Mouse (Mus musculus) liver, embryonic 13.5 days (tissue): ENCODE measurements at regions not wholly inside any gene's neighbourhood (a gene's known extent, or its start where the extent isn't known, plus 50 kb on each side); places are given as distances from the start of the nearest gene placed in this dataset.

Experiments
- ATAC-seq: fragments of 200-750 bp; cut with Nextera tagmentation; 2 replicates; pipeline ENCODE4 v1.8.0; 2017; ENCODE audit warnings: low read depth, mild to moderate bottlenecking, moderate number of reproducible peaks, moderate library complexity
- DNase-seq: peaks from one replicate; pipeline ENCODE4 v3.0.0; 2022
- H3K27ac ChIP-seq: fragments of 300-500 bp; sonication (generic); 2 replicates; pipeline ENCODE4 v1.5.1; 2015; ENCODE audit warnings: moderate library complexity, mild to moderate bottlenecking, inconsistent platforms
- H3K27me3 ChIP-seq: fragments of 300-500 bp; sonication (generic); 2 replicates; pipeline ENCODE4 v1.6.1; 2015; ENCODE audit warnings: mild to moderate bottlenecking, inconsistent platforms
- H3K36me3 ChIP-seq: fragments of 300-500 bp; sonication (generic); 2 replicates; pipeline ENCODE4 v1.6.1; 2015; ENCODE audit warnings: mild to moderate bottlenecking, inconsistent platforms
- H3K4me1 ChIP-seq: fragments of 300-500 bp; sonication (generic); replicated peaks from 2 replicates; pipeline ENCODE4 v1.6.1; 2015; ENCODE audit warnings: inconsistent platforms
- H3K4me2 ChIP-seq: fragments of 300-500 bp; sonication (generic); 2 replicates; pipeline ENCODE4 v1.6.1; 2015; ENCODE audit warnings: inconsistent platforms, mild to moderate bottlenecking, moderate library complexity
- H3K4me3 ChIP-seq: fragments of 300-500 bp; sonication (generic); replicated peaks from 2 replicates; pipeline ENCODE4 v1.5.1; 2015; ENCODE audit warnings: mild to moderate bottlenecking, inconsistent platforms
- H3K9ac ChIP-seq: fragments of 300-500 bp; sonication (generic); 2 replicates; pipeline ENCODE4 v1.6.1; 2015; ENCODE audit warnings: mild to moderate bottlenecking, inconsistent platforms
- H3K9me3 ChIP-seq: fragments of 300-500 bp; sonication (generic); replicated peaks from 2 replicates; pipeline ENCODE4 v1.6.1; 2016; ENCODE audit warnings: inconsistent platforms
- WGBS: fragments of 180-500 bp; shearing (Covaris S2); methylation state at CpG from one replicate; pipeline ENCODE4 v1.1.7; 2015; ENCODE audit not compliant: insufficient replicate concordance; 5-methylcytosine and 5-hydroxymethylcytosine counted together

DNA sequence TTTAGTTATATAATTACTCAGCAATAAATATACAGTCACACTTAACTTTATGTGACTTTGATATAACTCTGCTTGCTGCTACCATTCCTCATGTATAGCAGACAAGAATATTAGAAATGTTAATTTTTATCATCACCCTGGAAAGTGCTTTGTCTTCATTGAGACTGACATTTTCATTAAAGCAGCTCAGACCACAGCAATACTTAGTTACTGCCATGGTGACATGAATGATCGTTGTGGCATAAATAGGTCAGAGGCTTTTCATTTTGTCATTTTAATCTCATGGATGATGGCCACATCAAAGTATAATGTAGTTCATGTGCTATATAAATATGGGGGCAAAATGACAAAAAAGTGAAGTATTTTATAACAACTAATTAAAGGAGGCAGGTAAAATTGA, 498.1 kb downstream of the Slc22a22 start:
- ATAC-seq (no peak), DNase-seq (no peak)
- 73% methylated on average over 1 of the region's 1 CpGs for WGBS
- no peaks in the 10 kb centered on the region for H3K9me3 ChIP-seq
- no peak overlapping the region for H3K4me2 ChIP-seq
- no peak overlapping the region for H3K27ac ChIP-seq
- H3K9ac ChIP-seq, result no peak overlapping the region
- H3K4me3 ChIP-seq, result no peak overlapping the region
- H3K36me3 ChIP-seq, result no peaks in the 10 kb centered on the region
- no peaks in the 10 kb centered on the region for H3K27me3 ChIP-seq
- H3K4me1 ChIP-seq, result no peaks in the 10 kb centered on the region

- no peaks in the 10 kb centered on the region for H3K36me3 ChIP-seq
- ATAC-seq, result no peak
- H3K4me1 ChIP-seq, result no peaks in the 10 kb centered on the region
- no peak overlapping the region for H3K4me2 ChIP-seq
- no peaks in the 10 kb centered on the region for H3K9me3 ChIP-seq
- 46% methylated on average over 4 of the region's 4 CpGs for WGBS
- no peak overlapping the region for H3K27ac ChIP-seq
- H3K4me3 ChIP-seq, result no peak overlapping the region
- H3K9ac ChIP-seq, result no peak overlapping the region
- no peak for DNase-seq
- no peaks in the 10 kb centered on the region for H3K27me3 ChIP-seq
Measured at GRCm38 (mm10) chr15:56975446-56976433, 501.7 kb downstream of the Slc22a22 start.

DNA sequence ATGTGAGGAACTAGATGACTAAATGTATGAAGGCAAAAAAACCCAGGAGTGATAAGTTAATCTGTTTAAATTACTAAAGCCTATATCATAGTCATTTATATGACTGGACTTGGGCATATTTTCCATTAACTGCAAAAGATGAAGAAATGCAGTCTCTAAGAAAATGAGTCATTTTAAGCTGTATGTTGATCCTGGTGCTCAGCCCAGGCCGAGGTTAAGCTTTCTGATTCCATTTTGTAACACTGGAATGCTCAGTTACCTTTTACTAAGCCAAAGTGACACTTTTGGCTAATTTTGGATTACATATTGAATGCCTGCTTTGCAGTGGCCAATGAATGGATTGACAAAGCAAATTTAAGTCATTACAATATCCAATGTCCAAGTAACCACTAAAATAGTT, 507.3 kb downstream of the Slc22a22 start:
- H3K27ac ChIP-seq, result no peak overlapping the region
- 26% methylated on average over 1 of the region's 1 CpGs for WGBS
- no peaks in the 10 kb centered on the region for H3K4me1 ChIP-seq

GRCm38 (mm10) chr15:56956356-56956755, 521.1 kb downstream of the Slc22a22 start:
- no peak for ATAC-seq
- DNase-seq, result no peak
- Histone ChIP-seq H3K27ac (no peak overlapping the region), H3K36me3 (no peaks in the 10 kb centered on the region), H3K4me1 (no peaks in the 10 kb centered on the region), H3K9ac (no peak overlapping the region), H3K9me3 (no peaks in the 10 kb centered on the region), H3K4me2 (no peak overlapping the region), H3K4me3 (no peak overlapping the region), H3K27me3 (no peaks in the 10 kb centered on the region)
- WGBS, result 55% methylated on average over 2 of the region's 2 CpGs

More for the DNA sequence above, 507.3 kb downstream of the Slc22a22 start:
- H3K36me3 ChIP-seq, result no peaks in the 10 kb centered on the region
- H3K9ac ChIP-seq, result no peak overlapping the region
- ATAC-seq (no peak), DNase-seq (no peak)
- no peaks in the 10 kb centered on the region for H3K9me3 ChIP-seq
- no peak overlapping the region for H3K4me3 ChIP-seq
- no peaks in the 10 kb centered on the region for H3K27me3 ChIP-seq
- H3K4me2 ChIP-seq, result no peak overlapping the region

GRCm38 (mm10) chr15:56952176-56952575, 525.2 kb downstream of the Slc22a22 start:
- DNase-seq, result no peak

GRCm38 (mm10) chr15:56950824-56951223, 526.6 kb downstream of the Slc22a22 start:
- WGBS, result 66% methylated on average over 2 of the region's 2 CpGs
- Histone ChIP-seq H3K4me3 (no peak overlapping the region), H3K9ac (no peak overlapping the region)

More at GRCm38 (mm10) chr15:56952176-56952575, 525.2 kb downstream of the Slc22a22 start:
- Histone ChIP-seq H3K27me3 (no peaks in the 10 kb centered on the region), H3K4me2 (no peak overlapping the region), H3K4me3 (no peak overlapping the region), H3K9me3 (no peaks in the 10 kb centered on the region), H3K9ac (no peak overlapping the region), H3K4me1 (no peaks in the 10 kb centered on the region), H3K36me3 (no peaks in the 10 kb centered on the region), H3K27ac (no peak overlapping the region)
- ATAC-seq, result no peak

GRCm38 (mm10) chr15:56940891-56941290, 536.5 kb downstream of the Slc22a22 start:
- DNase-seq, result no peak
- H3K4me3 ChIP-seq, result no peak overlapping the region
- H3K27ac ChIP-seq, result no peak overlapping the region
- H3K9ac ChIP-seq, result no peak overlapping the region
- H3K9me3 ChIP-seq, result no peaks in the 10 kb centered on the region
- WGBS, result 61% methylated on average over 1 of the region's 1 CpGs
- no peak overlapping the region for H3K4me2 ChIP-seq
- no peaks in the 10 kb centered on the region for H3K36me3 ChIP-seq
- H3K27me3 ChIP-seq, result no peaks in the 10 kb centered on the region
- no peaks in the 10 kb centered on the region for H3K4me1 ChIP-seq
- no peak for ATAC-seq

More at GRCm38 (mm10) chr15:56950824-56951223, 526.6 kb downstream of the Slc22a22 start:
- Histone ChIP-seq H3K9me3 (no peaks in the 10 kb centered on the region), H3K36me3 (no peaks in the 10 kb centered on the region), H3K27me3 (no peaks in the 10 kb centered on the region), H3K4me2 (no peak overlapping the region), H3K27ac (no peak overlapping the region), H3K4me1 (no peaks in the 10 kb centered on the region)
- ATAC-seq, result no peak
- DNase-seq, result no peak

- Histone ChIP-seq H3K27me3 (no peaks in the 10 kb centered on the region), H3K9ac (no peak overlapping the region), H3K4me2 (no peak overlapping the region), H3K27ac (no peak overlapping the region), H3K9me3 (no peaks in the 10 kb centered on the region), H3K4me3 (no peak overlapping the region), H3K36me3 (no peaks in the 10 kb centered on the region), H3K4me1 (no peaks in the 10 kb centered on the region)
- no peak for DNase-seq
- ATAC-seq, result no peak
Measured at GRCm38 (mm10) chr15:56896553-56896952, 580.9 kb downstream of the Slc22a22 start.

DNA sequence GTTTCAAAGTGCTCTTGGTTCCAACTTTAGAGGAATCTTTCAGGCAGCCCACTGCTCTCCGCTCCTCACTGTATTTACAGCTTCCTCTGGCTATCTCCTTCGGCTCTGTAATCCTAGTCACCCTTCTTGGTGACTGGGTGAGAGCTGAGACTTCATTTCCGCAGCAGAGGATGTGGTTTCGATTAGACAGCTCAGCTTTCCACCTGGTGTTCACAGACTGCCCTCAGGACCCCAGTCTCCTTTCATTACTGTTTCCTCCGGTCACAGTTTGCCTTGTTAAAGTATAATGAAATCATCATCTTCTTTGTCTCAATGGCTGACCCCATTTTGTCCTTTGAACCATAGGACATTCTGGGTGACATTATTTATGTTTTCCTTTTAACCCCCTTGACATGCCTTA, 595.9 kb downstream of the Slc22a22 start:
- WGBS, result 41% methylated on average over 5 of the region's 5 CpGs
- no peak overlapping the region for H3K4me2 ChIP-seq
- H3K4me3 ChIP-seq, result no peak overlapping the region

DNA sequence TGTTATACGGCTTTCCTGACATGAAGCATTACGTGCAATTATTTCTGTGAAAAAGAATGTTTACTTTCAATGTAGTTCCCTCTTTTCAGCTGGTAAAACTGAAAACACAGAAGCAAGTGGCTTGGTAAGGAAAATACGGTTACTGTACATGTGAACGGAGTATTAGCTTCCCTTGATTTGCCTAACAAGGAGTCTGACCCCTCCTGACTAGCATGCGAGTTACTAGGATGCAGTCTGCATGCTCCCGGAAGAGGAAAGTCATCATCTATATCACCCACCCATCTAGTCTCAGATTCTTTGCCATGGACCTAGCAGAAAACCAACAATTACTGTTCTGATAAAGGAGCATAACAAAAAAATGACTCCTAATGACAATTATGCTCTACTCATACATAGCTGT, 611.5 kb downstream of the Slc22a22 start:
- 68% methylated on average over 6 of the region's 6 CpGs for WGBS
- no peaks in the 10 kb centered on the region for H3K4me1 ChIP-seq
- ATAC-seq, result no peak
- H3K4me3 ChIP-seq, result no peak overlapping the region
- H3K27ac ChIP-seq, result no peak overlapping the region
- H3K9me3 ChIP-seq, result no peaks in the 10 kb centered on the region
- H3K27me3 ChIP-seq, result no peaks in the 10 kb centered on the region
- H3K9ac ChIP-seq, result no peak overlapping the region
- DNase-seq, result no peak
- H3K4me2 ChIP-seq, result no peak overlapping the region
- no peaks in the 10 kb centered on the region for H3K36me3 ChIP-seq

More for the DNA sequence above, 595.9 kb downstream of the Slc22a22 start:
- Histone ChIP-seq H3K36me3 (no peaks in the 10 kb centered on the region), H3K27me3 (no peaks in the 10 kb centered on the region), H3K9ac (no peak overlapping the region), H3K9me3 (no peaks in the 10 kb centered on the region), H3K4me1 (no peaks in the 10 kb centered on the region), H3K27ac (no peak overlapping the region)
- no peak for ATAC-seq
- no peak for DNase-seq

GRCm38 (mm10) chr15:56865035-56865804, 612.2 kb downstream of the Slc22a22 start:
- Histone ChIP-seq H3K27me3 (no peaks in the 10 kb centered on the region), H3K36me3 (no peaks in the 10 kb centered on the region), H3K4me1 (no peaks in the 10 kb centered on the region), H3K9ac (no peak overlapping the region), H3K4me2 (no peak overlapping the region), H3K4me3 (no peak overlapping the region), H3K27ac (no peak overlapping the region), H3K9me3 (no peaks in the 10 kb centered on the region)
- no peak for DNase-seq
- WGBS, result 54% methylated on average over 4 of the region's 4 CpGs
- ATAC-seq, result no peak
